Mouse (Mus musculus) spleen, adult 2 months (tissue): Measurements from ENCODE around the gene Grpel1. TPM values are rescaled to one million over a fixed set of nuclear protein-coding genes. Genes with fewer than 3 reads are reported as not detected.
A peak's percentile ranks its signal among the peaks of the same experiment; 100 is the strongest.

ENCODE experiments used
- DNase-seq, 2 experiments: peaks; one replicate each; pipeline versions ENCODE4 v3.0.0 to v3.0.0-alpha.2; 2012 to 2021; ENCODE audit warnings: low spot score in 2 of 2, low read depth in 1 of 2
- H3K27ac ChIP-seq: fragments of 200-500 bp; 2 replicates; pipeline ENCODE4 v1.5.1; 2012; ENCODE audit warnings: low read length, inconsistent platforms; ENCODE audit not compliant: insufficient read depth
- H3K27me3 ChIP-seq: fragments of 200-500 bp; 2 replicates; pipeline ENCODE4 v1.6.1; 2012; ENCODE audit warnings: mild to moderate bottlenecking, moderate library complexity, low read length, inconsistent platforms; ENCODE audit not compliant: control insufficient read depth, insufficient read depth
- H3K36me3 ChIP-seq: fragments of 200-500 bp; 2 replicates; pipeline ENCODE4 v1.6.1; 2012; ENCODE audit warnings: mild to moderate bottlenecking, low read length, inconsistent platforms; ENCODE audit not compliant: control insufficient read depth, insufficient read depth
- H3K4me1 ChIP-seq: fragments of 200-500 bp; 2 replicates; pipeline ENCODE4 v1.6.1; 2011; ENCODE audit warnings: inconsistent platforms; ENCODE audit not compliant: control insufficient read depth, insufficient read depth, insufficient read length
- H3K4me3 ChIP-seq: fragments of 200-500 bp; 2 replicates; pipeline ENCODE4 v1.5.1; 2011; ENCODE audit warnings: mild to moderate bottlenecking, inconsistent platforms; ENCODE audit not compliant: insufficient read depth, insufficient read length; ENCODE audit errors: extremely low read depth
- CTCF ChIP-seq: fragments of 200-500 bp; IDR thresholded peaks from 2 replicates; pipeline ENCODE4 v1.5.1; 2011; ENCODE audit warnings: mild to moderate bottlenecking, inconsistent platforms; ENCODE audit not compliant: insufficient read depth, insufficient read length, insufficient replicate concordance; ENCODE audit errors: extremely low read depth
- POLR2A ChIP-seq: fragments of 200-500 bp; IDR thresholded peaks from 2 replicates; pipeline ENCODE4 v1.6.1; 2011; ENCODE audit warnings: low read depth, low read length, inconsistent platforms
- WGBS: fragments of 180-500 bp; shearing (Covaris S2); methylation state at CpG from one replicate; pipeline ENCODE4 v1.1.7; 2018; 5-methylcytosine and 5-hydroxymethylcytosine counted together
- polyA plus RNA-seq: library from polyadenylated mRNA; depleted of rRNA; stranded (reverse); fragments of >200 nt; gene quantifications from 2 replicates; pipeline ENCODE4 v1.2.3, GENCODE M21; 2012

Gene Grpel1
- polyA plus RNA-seq, 1 experiment = 6.4 TPM

GRCm38 (mm10) chr5:36483203-36484101, 18.7 kb downstream of the Grpel1 start:
- peak overlapping the region; percentile 59 for H3K27ac ChIP-seq
- DNase-seq = peak in 1 of 2 experiments; percentile 42
- H3K4me3 ChIP-seq = peak overlapping the region; percentile 76
- H3K27me3 ChIP-seq = no peaks in the 10 kb centered on the region
- H3K4me1 ChIP-seq = peaks cover 38% of the 10 kb centered on the region
- H3K36me3 ChIP-seq = no peaks in the 10 kb centered on the region
- 7% methylated on average over 58 of the region's 58 CpGs for WGBS
- TF ChIP-seq CTCF = no peak

GRCm38 (mm10) chr5:36484171-36484990, 19.6 kb downstream of the Grpel1 start, which contains the start of the genes Tada2b and Ccdc96:
Gene Tada2b, minus strand, starts transcription at chr5:36484285.
Gene Ccdc96, plus strand, starts transcription at chr5:36484588.
- 6% methylated on average over 97 of the region's 97 CpGs for WGBS

DNA sequence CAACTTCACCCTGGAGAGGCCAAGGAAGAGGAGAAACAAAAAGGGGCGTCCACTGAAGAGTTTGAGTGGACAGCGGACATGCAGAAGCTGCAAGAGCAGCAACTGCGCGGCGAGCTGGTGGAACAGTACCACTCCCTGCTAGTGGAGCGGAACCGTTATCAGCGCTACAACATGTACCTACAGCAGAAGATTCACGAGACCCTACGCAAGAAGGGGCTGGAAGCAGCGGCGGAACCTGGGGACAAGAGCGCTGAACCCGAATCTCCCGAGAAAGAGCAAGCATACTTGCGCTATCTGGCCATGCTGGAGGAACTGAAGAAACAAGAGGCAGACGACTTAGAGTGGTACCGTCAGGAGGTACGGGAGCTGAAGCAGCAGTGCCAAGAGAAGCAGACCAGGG, 20.5 kb downstream of the Grpel1 start:
- DNase-seq = no peak
- Histone ChIP-seq H3K27me3 (no peaks in the 10 kb centered on the region), H3K4me3 (peak overlapping the region; percentile 67; the same call in 1 of the 2 replicates), H3K36me3 (no peaks in the 10 kb centered on the region), H3K4me1 (peaks cover 22% of the 10 kb centered on the region; the same call in 1 of the 2 replicates), H3K27ac (no peak overlapping the region)
- 32% methylated on average over 19 of the region's 19 CpGs for WGBS
- TF ChIP-seq CTCF = no peak

More at GRCm38 (mm10) chr5:36484171-36484990, 19.6 kb downstream of the Grpel1 start, which contains the start of the genes Tada2b and Ccdc96:
- Histone ChIP-seq H3K27me3 (no peaks in the 10 kb centered on the region), H3K36me3 (no peaks in the 10 kb centered on the region), H3K4me1 (peaks cover 30% of the 10 kb centered on the region), H3K27ac (peak within 1 kb of the TSS; percentile 59), H3K4me3 (peak within 1 kb of the TSS; percentile 76)
- TF ChIP-seq POLR2A = peak; percentile 4; the same call in 1 of the 2 replicates
- TF ChIP-seq CTCF = peak; percentile 44; the same call in 1 of the 2 replicates
- DNase-seq = peak; percentile 97

DNA sequence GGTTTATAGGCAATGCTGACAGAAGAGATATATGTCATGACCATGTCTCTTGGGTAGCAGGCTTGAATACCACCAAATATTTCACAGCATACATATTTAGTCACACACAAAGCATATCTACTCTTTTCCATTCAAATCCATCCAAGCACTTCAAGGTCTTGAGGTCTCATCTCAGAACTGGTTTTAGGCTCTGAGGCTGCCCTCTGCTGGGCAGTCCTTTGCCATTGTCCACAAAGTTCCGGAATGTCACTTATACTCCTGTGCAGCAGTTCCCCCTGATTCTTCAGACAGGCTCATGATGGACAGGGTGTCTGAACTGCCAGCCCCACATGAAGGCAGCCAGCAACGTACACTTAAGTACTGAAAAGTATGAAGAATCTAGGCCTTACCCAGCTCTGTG, 24.4 kb downstream of the Grpel1 start:
- H3K4me1 ChIP-seq = peaks cover 4% of the 10 kb centered on the region; the same call in 1 of the 2 replicates
- no peak overlapping the region for H3K4me3 ChIP-seq
- H3K27me3 ChIP-seq = no peaks in the 10 kb centered on the region
- H3K36me3 ChIP-seq = peaks cover 20% of the 10 kb centered on the region
- WGBS = 60% methylated on average over 2 of the region's 2 CpGs
- TF ChIP-seq POLR2A (no peak), CTCF (peak; percentile 43; the same call in 1 of the 2 replicates)
- DNase-seq = peak in 1 of 2 experiments; percentile 33
- no peak overlapping the region for H3K27ac ChIP-seq

GRCm38 (mm10) chr5:36493919-36494318, 29.1 kb downstream of the Grpel1 start:
- WGBS = 91% methylated on average over 6 of the region's 6 CpGs
- no peak for TF ChIP-seq CTCF
- no peak for TF ChIP-seq POLR2A
- Histone ChIP-seq H3K36me3 (peaks cover 31% of the 10 kb centered on the region), H3K27ac (no peak overlapping the region), H3K27me3 (no peaks in the 10 kb centered on the region), H3K4me3 (no peak overlapping the region), H3K4me1 (no peaks in the 10 kb centered on the region)
- DNase-seq = no peak

- Histone ChIP-seq H3K27ac (no peak overlapping the region), H3K4me1 (no peaks in the 10 kb centered on the region), H3K4me3 (no peak overlapping the region), H3K27me3 (no peaks in the 10 kb centered on the region), H3K36me3 (peaks cover 33% of the 10 kb centered on the region)
- no peak for DNase-seq
- 96% methylated on average over 9 of the region's 9 CpGs for WGBS
- no peak for TF ChIP-seq POLR2A
- TF ChIP-seq CTCF = no peak
Measured at GRCm38 (mm10) chr5:36494709-36495108, 29.9 kb downstream of the Grpel1 start.

GRCm38 (mm10) chr5:36505235-36505634, 40.4 kb downstream of the Grpel1 start:
- Histone ChIP-seq H3K36me3 (peaks cover 45% of the 10 kb centered on the region), H3K4me3 (no peak overlapping the region), H3K4me1 (no peaks in the 10 kb centered on the region), H3K27ac (no peak overlapping the region), H3K27me3 (no peaks in the 10 kb centered on the region)
- WGBS = 93% methylated on average over 7 of the region's 7 CpGs
- TF ChIP-seq POLR2A (no peak), CTCF (no peak)
- no peak for DNase-seq
